Mouse (Mus musculus) forebrain, postnatal 0 days (tissue): ENCODE data around the gene Retreg3. TPM values are rescaled to one million over a fixed set of nuclear protein-coding genes. Genes with fewer than 3 reads are reported as not detected.

ENCODE experiments used
- ATAC-seq: fragments of 200-750 bp; cut with Nextera tagmentation; 2 replicates; pipeline ENCODE4 v1.8.0; 2017; ENCODE audit warnings: mild to moderate bottlenecking, moderate library complexity
- DNase-seq: peaks from one replicate; pipeline ENCODE4 v3.0.0-alpha.2; 2015
- H3K27ac ChIP-seq: fragments of 300-500 bp; sonication (generic); 2 replicates; pipeline ENCODE4 v1.5.1; 2014; ENCODE audit warnings: low read depth, mild to moderate bottlenecking, antibody characterized with exemption, low read length, moderate library complexity, mixed read lengths
- H3K27me3 ChIP-seq: fragments of 300-500 bp; sonication (generic); 2 replicates; pipeline ENCODE4 v1.6.1; 2014; ENCODE audit warnings: mild to moderate bottlenecking, low read length, mixed read lengths; ENCODE audit not compliant: insufficient read depth
- H3K36me3 ChIP-seq: fragments of 300-500 bp; sonication (generic); 2 replicates; pipeline ENCODE4 v1.6.1; 2014; ENCODE audit warnings: mild to moderate bottlenecking, moderate library complexity; ENCODE audit not compliant: insufficient read depth
- H3K4me1 ChIP-seq: fragments of 300-500 bp; sonication (generic); 2 replicates; pipeline ENCODE4 v1.6.1; 2014; ENCODE audit warnings: antibody characterized with exemption; ENCODE audit not compliant: insufficient read depth
- H3K4me2 ChIP-seq: fragments of 300-500 bp; sonication (generic); 2 replicates; pipeline ENCODE4 v1.6.1; 2014; ENCODE audit warnings: low read depth, mild to moderate bottlenecking, moderate library complexity
- H3K4me3 ChIP-seq: fragments of 300-500 bp; sonication (generic); 2 replicates; pipeline ENCODE4 v1.5.1; 2014; ENCODE audit warnings: low read depth, low read length, mixed read lengths
- H3K9ac ChIP-seq: fragments of 300-500 bp; sonication (generic); 2 replicates; pipeline ENCODE4 v1.6.1; 2014; ENCODE audit warnings: mild to moderate bottlenecking
- H3K9me3 ChIP-seq: fragments of 300-500 bp; sonication (generic); 2 replicates; pipeline ENCODE4 v1.6.1; 2016; ENCODE audit warnings: low read length
- CTCF ChIP-seq: sonication (generic); IDR thresholded peaks from 2 replicates; pipeline ENCODE4 v1.5.1; 2016; ENCODE audit warnings: antibody characterized with exemption, control low read depth, low read depth
- WGBS: fragments of 180-500 bp; shearing (Covaris S2); extraction: QIAGEN DNeasy Blood & Tissue Kit; methylation state at CpG from one replicate; pipeline ENCODE4 v1.1.7; 2014; 5-methylcytosine and 5-hydroxymethylcytosine counted together
- polyA plus RNA-seq: library from polyadenylated mRNA; unstranded; fragments of >200 nt; fragmentation: Nextera tagmentation; extraction: Ambion mirVana; gene quantifications from 2 replicates; pipeline ENCODE4 v1.2.1, GENCODE M21; 2015
- total RNA-seq: library from RNA; depleted of rRNA; stranded (reverse); fragments of >200 nt; gene quantifications from 2 replicates; pipeline ENCODE4 v1.2.3, GENCODE M21; 2014

Gene Retreg3
- total and polyA plus RNA-seq, 2 experiments from 2014 or later: 23.2 to 59.0 TPM

DNA sequence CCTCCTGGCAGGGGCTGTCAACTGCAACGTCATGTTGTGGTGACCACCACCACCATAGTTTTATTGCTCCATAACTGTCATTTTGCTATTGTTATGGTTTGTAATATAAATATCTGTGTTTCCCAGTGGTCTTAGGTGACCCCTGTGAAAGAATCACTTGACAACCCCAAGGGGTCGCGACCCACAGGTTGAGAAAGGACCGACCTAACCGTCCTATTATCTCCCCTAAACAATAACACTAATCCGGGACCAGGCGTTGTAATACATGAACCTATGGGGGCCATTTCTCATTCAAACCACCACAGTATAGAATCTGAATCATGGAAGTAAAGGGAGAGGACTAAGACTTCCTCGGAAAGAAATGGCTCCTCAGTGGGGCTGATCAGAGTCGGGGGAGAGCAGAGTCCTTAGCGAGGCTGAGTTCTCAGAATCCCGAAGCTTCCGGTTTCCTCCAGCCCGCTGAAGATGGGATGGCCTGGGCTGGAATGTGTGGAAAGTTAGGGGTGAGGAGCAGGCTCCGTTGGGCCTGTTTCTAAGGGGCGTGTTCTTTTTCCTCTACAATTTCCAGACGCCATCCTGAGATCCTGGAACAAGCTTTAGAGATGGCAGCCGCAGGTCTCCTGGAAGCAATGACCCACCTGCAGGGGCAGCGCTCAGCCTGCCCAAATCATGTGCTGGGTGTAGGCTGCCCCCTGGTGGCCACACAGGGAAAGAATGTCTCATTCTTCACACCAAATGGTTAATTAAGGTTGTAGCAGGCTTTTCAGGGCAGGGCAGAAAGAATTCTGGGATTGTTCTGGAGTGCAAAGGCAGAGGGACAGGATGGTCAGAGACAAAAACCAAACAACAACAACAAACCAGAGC is 52.9 kb downstream of the Retreg3 start:
- 15% methylated on average over 18 of the region's 18 CpGs for WGBS
- peak overlapping the region; percentile 22; the same call in 1 of the 2 replicates for H3K9ac ChIP-seq
- peak overlapping the region; percentile 52 for H3K4me2 ChIP-seq
- peaks cover 4% of the 10 kb centered on the region; the same call in 1 of the 2 replicates for H3K4me1 ChIP-seq
- peak overlapping the region; percentile 14; the same call in 1 of the 2 replicates for H3K4me3 ChIP-seq
- peak; percentile 98 for TF ChIP-seq CTCF
- no peaks in the 10 kb centered on the region for H3K27me3 ChIP-seq
- no peaks in the 10 kb centered on the region for H3K9me3 ChIP-seq
- peak; percentile 82 for DNase-seq
- H3K27ac ChIP-seq: no peak overlapping the region
- ATAC-seq: 0 out of 2 replicates have a peak, but pooled peaks have one; percentile 16
- peaks cover 21% of the 10 kb centered on the region for H3K36me3 ChIP-seq

DNA sequence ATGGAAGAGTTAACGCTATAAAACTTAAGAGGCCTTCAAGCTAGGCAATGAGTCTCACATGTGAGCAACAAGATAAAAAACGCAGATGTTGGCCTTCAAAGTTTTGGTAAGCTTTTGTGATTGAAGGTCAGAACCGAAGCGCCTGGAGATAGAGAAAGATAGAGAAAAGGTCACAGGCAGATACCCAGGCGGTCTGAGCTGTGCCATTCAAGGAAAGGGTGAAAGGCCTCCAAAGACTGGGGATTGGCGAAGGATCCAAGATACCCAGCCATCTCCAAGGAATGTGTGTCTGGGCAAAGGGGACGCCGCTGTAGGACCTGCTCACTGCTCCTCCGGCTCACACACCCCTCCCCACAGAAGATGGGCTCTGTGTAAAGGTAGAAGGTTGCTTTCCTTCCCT is 54.7 kb downstream of the Retreg3 start:
- H3K4me3 ChIP-seq: no peak overlapping the region
- WGBS: 93% methylated on average over 9 of the region's 9 CpGs
- H3K27ac ChIP-seq: no peak overlapping the region
- H3K9ac ChIP-seq: no peak overlapping the region
- ATAC-seq (no peak), DNase-seq (no peak)
- H3K27me3 ChIP-seq: no peaks in the 10 kb centered on the region
- H3K36me3 ChIP-seq: peaks cover 31% of the 10 kb centered on the region
- H3K4me1 ChIP-seq: peaks cover 4% of the 10 kb centered on the region; the same call in 1 of the 2 replicates
- H3K9me3 ChIP-seq: no peaks in the 10 kb centered on the region
- no peak for TF ChIP-seq CTCF
- no peak overlapping the region for H3K4me2 ChIP-seq

DNA sequence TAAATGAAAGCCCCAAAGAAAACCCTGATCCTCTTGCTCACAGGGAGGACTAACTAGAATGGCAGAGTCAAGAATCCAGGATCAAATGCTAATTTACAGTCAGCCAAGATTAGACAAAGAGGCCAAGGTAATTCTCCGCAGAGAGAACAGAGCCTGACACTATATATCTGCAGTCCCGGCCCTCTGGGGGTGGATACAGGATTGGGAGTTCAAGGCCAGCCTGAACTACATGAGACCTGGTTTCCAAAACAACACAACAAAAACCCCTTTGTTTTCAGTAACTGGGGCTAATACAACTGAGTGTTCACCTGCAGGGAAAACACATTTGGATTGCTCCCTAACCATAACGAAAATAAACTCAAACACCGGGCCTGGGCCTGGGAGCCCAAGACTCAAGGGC is 55.2 kb downstream of the Retreg3 start:
- Histone ChIP-seq H3K4me3 (no peak overlapping the region), H3K27ac (no peak overlapping the region), H3K4me1 (peaks cover 4% of the 10 kb centered on the region; the same call in 1 of the 2 replicates), H3K9ac (no peak overlapping the region), H3K9me3 (no peaks in the 10 kb centered on the region), H3K36me3 (peaks cover 37% of the 10 kb centered on the region), H3K27me3 (no peaks in the 10 kb centered on the region), H3K4me2 (no peak overlapping the region)
- ATAC-seq (no peak), DNase-seq (no peak)
- 80% methylated on average over 4 of the region's 4 CpGs for WGBS
- no peak for TF ChIP-seq CTCF

DNA sequence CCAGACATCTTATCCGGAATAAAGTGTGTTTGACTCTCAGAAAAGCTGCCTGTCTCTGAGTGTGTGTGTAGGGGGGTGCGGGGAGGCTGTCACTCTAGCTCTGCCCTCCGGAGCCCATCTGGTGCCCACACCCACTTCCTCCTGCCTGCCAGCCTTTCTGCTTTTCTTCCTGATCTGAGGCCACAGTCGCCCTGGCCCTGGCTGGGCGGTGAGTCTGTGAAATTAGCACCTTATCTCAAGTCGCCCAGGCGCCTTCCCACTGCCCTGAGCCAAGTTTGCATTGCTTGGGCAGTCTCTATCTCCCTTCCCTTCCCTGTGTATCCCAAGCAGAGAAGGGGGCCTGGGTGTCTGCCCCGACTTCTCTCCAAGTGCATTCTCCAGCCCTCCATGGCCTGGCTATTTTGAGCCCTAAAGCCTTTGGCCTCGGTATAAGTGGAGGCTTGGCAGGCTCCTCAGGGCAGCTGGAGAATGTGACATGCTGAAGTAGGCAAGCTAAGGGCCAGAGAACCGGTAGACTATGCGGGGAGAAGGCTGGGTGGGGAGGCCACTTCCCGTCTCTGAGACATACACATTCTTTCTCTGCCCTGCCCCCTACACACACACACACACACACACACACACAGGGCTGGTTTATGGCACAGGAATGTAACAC is 55.9 kb downstream of the Retreg3 start:
- H3K9ac ChIP-seq: no peak overlapping the region
- 52% methylated on average over 12 of the region's 12 CpGs for WGBS
- no peak for TF ChIP-seq CTCF

DNA sequence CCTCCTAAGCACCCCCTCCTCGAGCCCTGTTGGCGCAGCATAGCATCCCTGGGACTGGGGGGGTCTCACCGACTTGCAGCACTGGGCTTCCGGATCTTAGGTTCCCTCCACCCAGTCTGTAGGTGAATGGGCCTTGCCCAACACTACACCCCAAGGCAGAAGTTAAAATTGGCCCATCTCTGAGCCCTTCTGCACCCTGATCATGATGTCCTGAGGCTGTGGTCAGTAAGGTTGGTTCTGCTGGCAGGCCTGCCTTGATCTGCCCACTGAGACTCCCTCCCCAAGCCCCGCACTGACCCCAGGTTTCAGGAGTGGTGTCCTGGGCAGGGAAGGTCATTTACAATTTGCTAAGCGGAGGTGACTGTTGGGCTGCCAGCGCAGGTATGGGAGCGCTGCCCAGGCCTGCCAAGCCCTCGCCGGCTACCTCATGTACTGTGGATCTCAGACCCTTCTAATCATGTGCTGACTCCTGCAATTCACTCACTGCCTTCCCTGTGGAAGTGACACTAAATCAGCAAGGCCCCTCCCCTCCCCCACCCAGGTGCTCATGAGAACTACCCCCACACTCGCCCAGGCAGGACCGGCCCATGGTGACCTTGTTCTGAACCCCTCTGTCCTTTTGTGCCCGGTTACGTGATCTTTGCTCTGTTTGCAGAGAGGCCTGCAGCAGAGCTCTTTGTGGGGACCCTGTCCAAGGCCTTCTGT is 56.6 kb downstream of the Retreg3 start:
- 85% methylated on average over 14 of the region's 14 CpGs for WGBS
- no peak overlapping the region for H3K27ac ChIP-seq

More for the DNA sequence above, 55.9 kb downstream of the Retreg3 start:
- ATAC-seq (peak; percentile 40), DNase-seq (no peak)
- Histone ChIP-seq H3K4me1 (peaks cover 4% of the 10 kb centered on the region; the same call in 1 of the 2 replicates), H3K9me3 (no peaks in the 10 kb centered on the region), H3K27ac (peak overlapping the region; percentile 31; the same call in 1 of the 2 replicates), H3K4me3 (no peak overlapping the region), H3K27me3 (no peaks in the 10 kb centered on the region), H3K4me2 (no peak overlapping the region), H3K36me3 (peaks cover 41% of the 10 kb centered on the region)

DNA sequence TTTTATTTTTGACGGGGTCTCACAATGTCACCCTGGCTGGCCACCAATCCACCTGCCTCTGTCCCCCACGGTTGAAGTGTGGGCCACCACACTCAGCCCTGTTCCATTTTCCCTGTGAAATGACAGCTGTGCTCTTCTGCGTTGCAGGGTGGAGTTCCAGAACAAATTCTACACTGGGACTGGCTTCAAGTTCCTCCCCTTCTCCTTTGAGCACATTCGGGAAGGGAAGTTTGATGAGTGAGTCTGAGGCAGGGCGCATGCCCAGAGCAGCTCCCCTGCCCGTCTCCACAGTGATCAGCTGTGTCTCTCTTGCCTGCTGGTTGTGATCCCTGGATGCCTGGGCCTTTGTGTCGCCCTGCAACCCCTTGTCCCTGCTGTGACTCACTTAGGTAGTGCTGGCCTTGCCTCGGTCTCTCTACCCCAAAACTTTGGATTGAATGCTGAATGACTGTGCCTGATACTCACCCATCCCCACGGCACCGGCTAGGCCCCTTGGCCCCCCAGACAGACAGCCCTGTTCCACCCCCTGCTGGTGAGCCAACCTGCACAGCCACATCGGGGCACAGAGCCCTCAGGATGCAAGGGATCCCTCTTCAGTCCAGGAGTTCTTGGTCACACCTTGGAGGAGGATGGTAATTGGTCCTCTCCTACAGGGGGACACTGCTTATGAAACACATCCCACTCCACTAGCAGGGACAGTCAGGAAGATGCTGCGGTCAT is 57.4 kb downstream of the Retreg3 start:
- TF ChIP-seq CTCF: no peak
- no peak overlapping the region for H3K4me2 ChIP-seq

More for the DNA sequence above, 56.6 kb downstream of the Retreg3 start:
- Histone ChIP-seq H3K9ac (no peak overlapping the region), H3K4me2 (no peak overlapping the region), H3K4me1 (peaks cover 4% of the 10 kb centered on the region; the same call in 1 of the 2 replicates), H3K4me3 (no peak overlapping the region), H3K9me3 (no peaks in the 10 kb centered on the region), H3K36me3 (peaks cover 48% of the 10 kb centered on the region), H3K27me3 (no peaks in the 10 kb centered on the region)
- TF ChIP-seq CTCF: no peak
- DNase-seq: no peak
- ATAC-seq: no peak

More for the DNA sequence above, 57.4 kb downstream of the Retreg3 start:
- DNase-seq: no peak
- no peak overlapping the region for H3K27ac ChIP-seq
- H3K9ac ChIP-seq: no peak overlapping the region
- H3K4me1 ChIP-seq: peaks cover 4% of the 10 kb centered on the region; the same call in 1 of the 2 replicates
- WGBS: 73% methylated on average over 12 of the region's 12 CpGs
- H3K36me3 ChIP-seq: peaks cover 56% of the 10 kb centered on the region
- no peaks in the 10 kb centered on the region for H3K27me3 ChIP-seq
- no peaks in the 10 kb centered on the region for H3K9me3 ChIP-seq
- no peak overlapping the region for H3K4me3 ChIP-seq
- ATAC-seq: no peak
